Mouse (Mus musculus): ENCODE results near the gene Ruvbl1.

Gene Ruvbl1

DNA sequence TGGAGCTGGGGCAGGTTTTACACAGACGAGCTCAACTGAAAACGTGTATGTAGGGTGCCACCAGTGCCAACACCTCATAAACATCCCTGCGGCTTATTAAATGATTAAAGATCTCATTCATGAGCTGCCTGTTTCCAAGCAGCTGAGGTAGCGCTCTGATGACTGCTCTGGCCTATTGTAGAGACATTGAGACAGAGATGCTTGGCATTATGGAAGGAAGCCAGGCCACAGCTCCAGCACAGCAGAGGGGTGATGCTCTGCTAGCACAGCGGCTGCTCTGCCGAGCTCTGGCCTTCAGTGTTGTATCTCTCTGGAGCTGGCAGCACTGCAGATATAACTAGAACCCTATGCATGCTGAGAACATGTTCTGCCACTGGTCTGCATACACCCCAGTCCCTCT lies 28.5 kb downstream of the Ruvbl1 start:
- DNase-seq (ENCODE audit: low spot score): no peak

DNA sequence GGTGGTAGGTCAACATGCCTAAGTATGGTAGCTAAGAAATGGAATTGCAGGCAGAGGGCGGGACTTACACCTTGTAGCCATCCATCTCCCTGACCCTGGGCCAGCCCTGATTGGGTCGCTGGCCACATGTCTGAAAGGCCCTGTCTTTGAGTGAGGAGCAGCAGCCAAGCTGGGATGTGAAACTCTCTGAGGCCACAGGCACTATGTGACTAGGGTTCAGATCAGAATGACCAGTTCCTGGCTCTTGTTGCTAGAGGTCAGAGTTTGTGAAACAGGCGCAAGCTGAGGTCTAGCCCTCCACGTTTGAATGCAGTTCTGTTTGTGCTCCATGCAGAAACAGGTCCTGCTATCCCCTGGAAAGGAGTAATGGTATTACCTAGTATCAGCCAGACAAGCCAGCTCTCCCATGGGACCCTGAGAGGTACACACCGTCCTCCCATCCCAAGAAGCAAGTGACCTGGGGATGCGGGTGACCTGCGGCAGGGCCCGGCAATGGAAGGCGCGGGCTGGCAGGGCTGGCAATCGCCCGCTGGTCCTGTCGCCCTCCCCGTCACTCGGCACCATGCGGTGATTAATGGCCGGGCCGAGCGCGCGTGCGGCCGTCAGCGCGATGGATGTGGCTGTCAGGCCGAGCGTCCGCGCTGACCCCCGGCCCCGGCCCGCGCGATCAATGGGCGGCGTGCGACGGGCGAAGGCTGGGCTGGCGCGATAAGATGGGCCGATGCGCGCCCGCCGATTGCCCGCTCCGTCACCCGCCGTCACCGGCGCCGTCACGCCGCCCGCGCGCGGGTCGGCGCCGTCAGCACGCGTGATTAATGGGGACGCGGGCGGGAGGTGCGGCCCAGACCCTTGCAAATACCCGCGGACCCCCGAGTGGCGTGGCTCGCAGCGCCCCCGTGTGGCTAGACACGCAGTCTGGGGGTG lies 34.5 kb downstream of the Ruvbl1 start:
- peak; percentile 87 for DNase-seq (ENCODE audit: low spot score)

DNA sequence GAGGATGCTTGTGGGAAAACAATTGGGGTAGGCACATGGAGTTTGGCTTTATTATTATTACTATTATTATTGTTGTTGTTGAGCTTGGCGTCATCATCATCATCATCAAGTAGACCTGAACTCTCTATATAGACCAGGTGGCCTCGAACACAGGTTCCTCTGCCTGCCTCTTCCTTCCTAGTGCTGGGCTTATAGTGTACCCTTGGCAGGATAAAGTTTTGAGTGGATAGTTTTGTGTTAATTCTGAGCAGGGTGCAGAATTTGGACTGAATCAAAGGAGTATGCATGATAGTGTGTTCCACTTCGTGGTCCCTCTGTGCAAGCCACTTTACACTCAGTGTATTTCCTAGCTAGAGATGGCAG lies 35.2 kb downstream of the Ruvbl1 start:
- DNase-seq (ENCODE audit: low spot score): no peak

DNA sequence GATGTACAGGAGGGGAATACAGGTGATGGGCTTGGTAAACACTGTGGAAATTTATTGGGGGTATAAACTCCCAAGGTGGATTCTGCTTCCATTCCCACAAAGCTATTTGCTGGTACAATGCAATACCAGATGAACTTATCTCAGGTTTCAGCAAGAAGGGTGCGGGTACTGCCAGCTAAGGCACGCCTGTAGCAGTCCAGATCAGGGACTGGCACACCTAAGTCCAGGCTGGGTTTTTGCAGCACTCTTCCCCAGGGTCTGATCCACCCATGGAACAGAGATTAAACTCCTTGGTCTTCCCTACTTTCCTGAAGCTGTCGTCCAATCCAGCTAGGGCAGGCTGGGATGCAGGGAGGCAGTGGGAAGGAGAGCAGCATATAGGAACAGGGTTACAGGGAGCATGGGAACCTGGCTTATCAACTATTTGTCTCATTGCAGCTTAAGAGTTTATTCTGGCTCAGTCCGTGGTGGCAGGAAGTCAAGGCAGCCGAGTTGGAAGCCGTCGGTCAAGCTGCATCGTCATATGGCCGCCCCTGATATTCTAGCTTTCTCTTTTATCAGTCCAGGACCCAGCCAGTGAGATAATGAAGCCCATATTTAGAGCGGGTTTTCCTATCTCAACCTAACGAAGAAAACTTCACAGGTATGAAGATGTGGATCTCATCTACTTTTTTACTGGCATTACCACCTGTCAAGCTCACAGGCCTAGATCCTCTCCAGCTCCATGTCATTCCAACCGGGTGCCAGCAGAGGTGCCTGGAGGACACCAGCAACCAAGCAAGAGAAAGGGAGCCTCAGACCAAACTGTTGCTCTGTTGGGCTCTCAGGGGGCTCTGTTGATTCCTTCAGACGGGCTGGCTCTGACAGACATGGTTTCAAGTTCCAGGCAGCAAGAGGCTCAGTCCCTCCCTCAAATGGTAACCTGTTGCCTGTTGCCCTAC lies 37.1 kb downstream of the Ruvbl1 start:
- DNase-seq (ENCODE audit: low spot score): no peak

- no peak for DNase-seq (ENCODE audit: low spot score)
These were observed 37.8 kb downstream of the Ruvbl1 start for GRCm38 (mm10) chr6:88503044-88503443.

GRCm38 (mm10) chr6:88513984-88514383 lies 48.8 kb downstream of the Ruvbl1 start:
- DNase-seq (ENCODE audit: low spot score): peak; percentile 36

- DNase-seq (ENCODE audit: low spot score): peak; percentile 36
These were observed 49.3 kb downstream of the Ruvbl1 start for GRCm38 (mm10) chr6:88514546-88514945.

DNA sequence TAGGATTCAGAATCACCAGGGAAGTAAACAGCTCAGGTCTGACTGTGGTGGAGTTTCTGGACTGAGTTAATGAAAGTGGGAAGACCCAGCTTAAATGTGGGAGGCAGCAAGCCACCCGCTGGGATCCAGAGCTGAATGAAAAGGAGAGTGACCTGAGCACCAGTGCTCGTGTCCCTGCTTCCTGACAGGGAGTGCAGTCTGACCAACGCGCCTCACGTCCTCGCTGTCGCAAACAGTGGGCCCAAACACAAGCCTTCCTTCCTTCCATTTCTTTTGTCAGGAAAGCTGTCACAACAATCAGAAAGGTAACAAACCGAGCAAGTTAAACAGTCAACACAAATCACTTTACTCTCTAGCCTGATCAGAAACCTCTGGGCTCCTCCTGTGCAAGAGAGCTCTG lies 50.8 kb downstream of the Ruvbl1 start:
- DNase-seq (ENCODE audit: low spot score): peak; percentile 36

DNA sequence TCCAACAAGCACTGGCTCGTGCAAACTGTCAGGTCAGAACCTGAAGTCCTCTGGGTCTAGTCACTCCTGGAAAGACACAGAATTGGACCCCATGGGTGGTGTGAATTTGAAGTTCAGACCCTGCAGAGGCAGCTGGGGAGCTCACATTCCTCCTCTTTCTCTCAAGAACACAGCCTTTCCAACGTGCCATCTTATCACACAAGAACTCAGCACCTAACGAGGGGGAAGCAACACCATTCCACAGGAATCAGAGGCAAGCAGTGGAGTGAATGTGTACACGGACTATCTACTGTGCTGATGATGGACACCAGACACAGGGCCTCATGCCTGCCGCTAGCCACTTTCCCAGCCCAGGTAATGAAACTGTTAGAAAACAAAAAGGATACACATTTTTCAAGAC lies 51.5 kb downstream of the Ruvbl1 start:
- peak; percentile 35 for DNase-seq (ENCODE audit: low spot score)

- peak; percentile 41 for DNase-seq (ENCODE audit: low spot score)
These were observed 52.6 kb downstream of the Ruvbl1 start for GRCm38 (mm10) chr6:88517701-88518403.

DNA sequence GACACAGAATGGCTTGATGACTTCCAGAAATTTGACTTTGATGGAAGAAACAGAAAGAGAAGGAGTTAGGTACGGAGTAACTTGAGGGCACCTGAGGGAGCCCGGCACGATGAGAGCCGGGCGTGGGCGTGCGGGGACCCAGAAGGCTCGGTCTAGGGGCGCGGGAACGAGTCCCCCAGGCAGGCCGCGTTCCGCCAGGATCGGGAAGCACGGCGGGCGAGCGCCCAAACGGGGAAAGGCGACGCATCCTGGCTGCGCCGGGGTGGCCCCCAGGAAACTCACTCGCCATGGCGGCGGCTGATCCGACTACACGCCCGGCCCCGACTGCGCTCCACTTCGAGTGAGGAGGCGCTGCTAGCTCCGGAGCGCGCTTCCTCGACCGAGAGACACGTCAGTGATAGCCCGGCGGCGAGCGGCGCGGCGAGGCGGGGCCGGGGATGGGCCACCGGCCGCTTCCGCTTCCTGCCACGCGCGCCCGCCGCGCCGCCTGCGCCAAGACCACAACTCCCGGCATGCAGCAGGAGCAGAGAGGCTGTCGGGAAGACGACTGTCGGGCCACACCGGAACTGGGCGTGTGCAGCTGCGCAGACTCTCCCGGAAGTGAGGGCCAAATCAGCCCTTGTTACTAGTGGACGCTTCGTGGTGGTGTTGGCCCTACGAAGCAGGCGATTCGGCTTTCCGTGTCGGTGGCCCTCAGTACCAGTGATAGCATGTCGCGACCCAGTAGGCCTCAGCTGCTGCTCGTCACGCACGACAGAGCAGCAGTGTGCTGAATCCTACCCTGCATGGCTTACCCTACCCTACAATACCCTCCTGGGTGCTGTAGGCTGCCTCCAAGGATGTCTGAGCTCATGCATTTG lies 53.4 kb downstream of the Ruvbl1 start, which contains the start of gene Sec61a1:
Sec61a1 (minus strand) TSS at position 502 of the 860 bp plus-strand sequence.
- DNase-seq (ENCODE audit: low spot score): peak; percentile 94

DNA sequence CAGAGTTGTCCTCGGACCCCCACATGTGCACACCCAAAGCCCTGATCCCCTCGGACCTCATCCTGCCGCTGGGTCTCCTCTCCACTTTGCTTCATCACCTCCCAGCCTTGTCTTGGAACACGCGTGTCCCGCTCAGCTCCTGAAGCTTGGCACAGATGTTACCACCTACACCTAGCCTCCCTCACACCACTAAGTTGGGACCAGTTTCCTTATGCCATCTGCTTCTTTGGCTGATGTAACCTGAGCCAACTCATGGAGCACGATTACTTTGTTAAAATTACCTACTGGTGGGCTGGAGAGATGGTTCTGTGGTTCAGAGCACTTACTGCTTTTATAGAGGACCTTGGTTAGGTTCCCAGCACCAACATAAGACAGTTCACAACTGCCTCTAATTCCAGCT lies 56.6 kb downstream of the Ruvbl1 start:
- DNase-seq (ENCODE audit: low spot score): peak; percentile 29

- peak; percentile 28 for DNase-seq (ENCODE audit: low spot score)
These were observed 57.4 kb downstream of the Ruvbl1 start for GRCm38 (mm10) chr6:88522606-88523005.

GRCm38 (mm10) chr6:88523043-88523442 lies 57.8 kb downstream of the Ruvbl1 start:
- peak; percentile 2 for DNase-seq (ENCODE audit: low spot score)

DNA sequence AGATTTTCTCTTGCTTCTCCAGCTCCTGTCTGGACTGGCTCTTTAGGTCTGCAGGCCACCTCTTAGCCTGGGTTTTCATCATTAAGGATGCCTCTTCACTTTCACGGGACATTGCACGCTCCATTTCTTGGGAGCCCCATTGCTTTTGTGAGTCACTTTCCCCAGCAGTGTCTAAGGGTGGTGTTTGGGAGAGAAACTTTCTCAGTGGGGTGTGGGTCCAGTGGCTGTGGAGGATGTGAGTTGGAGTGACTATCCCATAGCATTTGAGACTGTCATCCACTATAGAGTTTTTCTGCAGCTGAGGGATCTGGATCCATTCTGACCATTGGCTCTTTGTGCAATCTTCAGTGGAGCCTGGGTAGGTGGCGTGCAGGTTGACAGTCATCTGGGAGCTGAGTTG lies 58.2 kb downstream of the Ruvbl1 start:
- peak; percentile 15 for DNase-seq (ENCODE audit: low spot score)

DNA sequence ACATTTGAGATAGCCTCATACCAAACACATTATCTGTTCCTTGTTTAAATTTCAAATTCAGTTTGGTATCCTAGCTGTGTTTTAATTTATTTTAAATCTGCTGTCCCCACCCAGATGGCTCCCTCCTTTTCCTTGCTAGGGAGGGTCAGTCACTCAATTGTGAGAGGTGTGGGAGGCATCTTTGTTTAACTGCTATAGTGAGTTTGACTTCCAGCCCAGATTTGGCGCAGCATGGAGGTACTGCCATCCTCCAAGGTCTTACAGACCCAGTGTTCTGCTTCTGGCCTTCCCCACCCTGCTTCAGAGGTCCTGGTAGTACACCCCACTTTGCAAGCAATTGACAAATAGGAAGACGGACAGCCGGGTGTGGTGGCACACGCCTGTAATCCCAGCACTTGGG lies 58.8 kb downstream of the Ruvbl1 start:
- peak; percentile 32 for DNase-seq (ENCODE audit: low spot score)

- DNase-seq (ENCODE audit: low spot score): peak; percentile 40
These were observed 65.1 kb downstream of the Ruvbl1 start for GRCm38 (mm10) chr6:88530306-88530705.

DNA sequence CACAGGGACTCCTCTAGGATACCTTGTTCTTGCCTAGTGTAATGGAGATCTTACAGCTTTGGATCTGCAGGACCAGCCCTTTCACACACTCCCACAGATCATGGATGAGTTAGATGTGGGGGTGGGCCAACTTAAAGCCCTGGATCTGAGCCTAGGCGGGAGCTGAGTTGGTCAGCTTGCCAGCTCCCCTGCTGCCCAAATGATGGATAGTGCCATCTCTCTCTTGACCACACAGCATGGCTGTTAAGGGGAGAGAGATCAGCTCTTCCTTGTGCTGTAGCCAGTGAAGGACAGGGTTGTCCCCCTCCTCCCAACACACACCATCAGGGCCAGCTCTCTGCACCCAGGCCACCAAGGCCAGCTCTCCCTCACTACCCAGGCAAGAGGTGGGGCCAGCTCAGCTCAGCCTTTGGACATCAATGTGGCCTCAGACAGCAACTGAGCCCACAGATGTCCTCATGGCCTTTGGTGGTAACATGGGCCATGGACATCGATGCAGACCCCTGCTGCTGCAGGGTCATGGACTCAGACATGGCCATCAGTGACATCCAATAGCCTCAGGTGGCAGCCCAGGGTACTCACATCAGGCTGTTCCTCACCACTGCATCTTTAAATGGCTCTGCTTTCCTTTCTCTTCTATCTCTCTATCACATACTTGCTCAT lies 75.0 kb downstream of the Ruvbl1 start:
- peak; percentile 31 for DNase-seq (ENCODE audit: low spot score)

GRCm38 (mm10) chr6:88544241-88544640 lies 79.0 kb downstream of the Ruvbl1 start:
- peak; percentile 7 for DNase-seq (ENCODE audit: low spot score)

DNA sequence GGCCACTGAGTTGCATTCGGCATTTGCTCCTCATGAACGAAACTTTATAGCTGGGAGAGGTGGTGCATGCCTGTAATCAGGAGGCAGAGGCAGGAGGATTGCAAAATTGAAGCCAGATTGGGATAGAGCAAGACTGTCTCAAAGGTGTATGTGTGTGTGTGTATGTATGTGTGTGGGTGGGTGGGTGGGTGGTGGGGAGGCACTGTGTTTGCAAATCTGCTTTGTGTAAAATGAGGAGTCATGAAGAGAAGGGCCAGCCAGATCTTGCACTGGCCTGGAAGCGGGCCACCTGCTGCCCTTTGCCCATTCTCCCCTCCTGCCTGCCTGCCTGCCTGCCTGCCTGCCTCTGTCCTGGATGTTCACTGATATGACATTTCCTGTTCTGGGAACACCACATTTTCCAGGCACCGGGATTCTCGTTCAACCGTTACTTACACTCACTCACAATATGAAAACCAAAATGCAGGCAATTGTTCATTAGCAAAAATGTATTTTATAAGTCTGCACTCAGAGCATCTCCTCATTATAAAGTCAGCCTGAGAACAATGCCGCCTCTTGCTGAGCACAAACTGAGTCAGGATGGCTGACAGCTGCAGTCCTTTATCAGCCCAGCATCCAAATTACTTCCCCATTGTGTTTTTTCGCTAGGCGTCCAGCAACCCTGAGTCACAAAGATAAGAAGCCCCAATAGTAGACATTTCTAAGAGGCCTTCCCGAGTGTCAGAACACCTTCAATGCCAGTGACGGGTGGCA lies 79.6 kb downstream of the Ruvbl1 start:
- peak; percentile 33 for DNase-seq (ENCODE audit: low spot score)
